Mouse (Mus musculus): ENCODE results near the gene Pik3c2b.
A peak's percentile ranks its signal among the peaks of the same experiment; 100 is the strongest.

The Pik3c2b gene

DNA sequence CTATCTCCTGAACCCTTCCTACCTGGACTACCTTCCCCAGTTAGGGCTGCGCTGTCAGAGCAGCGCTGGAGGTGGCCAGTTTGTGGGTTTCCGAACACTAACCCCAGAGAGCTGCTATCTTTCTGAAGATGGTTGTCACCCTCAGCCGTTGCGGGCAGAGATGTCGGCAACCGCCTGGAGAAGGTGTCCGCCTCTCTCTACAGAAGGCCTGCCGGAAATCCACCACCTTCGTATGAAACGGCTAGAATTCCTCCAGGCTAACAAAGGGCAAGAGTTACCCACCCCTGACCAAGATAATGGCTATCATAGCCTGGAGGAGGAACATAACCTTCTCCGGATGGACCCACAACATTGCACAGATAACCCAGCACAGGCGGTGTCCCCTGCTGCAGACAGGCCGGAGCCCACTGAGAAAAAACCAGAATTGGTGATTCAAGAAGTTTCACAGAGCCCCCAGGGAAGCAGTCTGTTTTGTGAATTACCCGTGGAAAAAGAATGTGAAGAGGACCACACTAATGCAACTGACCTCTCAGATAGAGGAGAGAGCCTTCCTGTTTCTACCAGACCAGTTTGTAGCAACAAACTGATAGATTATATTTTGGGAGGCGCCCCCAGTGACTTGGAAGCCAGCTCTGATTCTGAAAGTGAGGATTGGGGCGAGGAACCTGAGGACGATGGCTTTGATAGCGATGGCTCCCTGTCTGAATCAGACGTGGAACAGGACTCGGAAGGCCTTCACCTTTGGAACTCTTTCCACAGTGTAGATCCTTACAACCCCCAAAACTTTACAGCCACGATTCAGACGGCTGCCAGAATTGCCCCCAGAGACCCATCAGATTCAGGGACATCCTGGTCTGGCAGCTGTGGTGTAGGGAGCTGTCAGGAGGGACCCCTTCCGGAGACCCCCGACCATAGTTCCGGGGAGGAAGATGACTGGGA, 87.2 kb downstream of the Pik3c2b start:
- no peaks in the 10 kb centered on the region for H3K27me3 ChIP-seq (ENCODE audit: insufficient read depth, low read length)
- H3K4me3 ChIP-seq (replicated peaks; ENCODE audit: low read length), result peak overlapping the region; percentile 99
- no peaks in the 10 kb centered on the region for H3K9me3 ChIP-seq (ENCODE audit: low read length)
- H3K4me1 ChIP-seq (replicated peaks; ENCODE audit: low read depth, low read length), result peaks cover 73% of the 10 kb centered on the region
- TF ChIP-seq POU5F1 (IDR thresholded peaks at IDR 0.05; ENCODE audit: borderline replicate concordance, low read length) (no peak), CTCF (conservative IDR thresholded peaks at IDR 0.05; ENCODE audit: low read length) (no peak), NANOG (IDR thresholded peaks at IDR 0.05; ENCODE audit: borderline replicate concordance, low read length) (no peak)
- peaks cover 59% of the 10 kb centered on the region for H3K36me3 ChIP-seq (ENCODE audit: insufficient read depth, low read length)

DNA sequence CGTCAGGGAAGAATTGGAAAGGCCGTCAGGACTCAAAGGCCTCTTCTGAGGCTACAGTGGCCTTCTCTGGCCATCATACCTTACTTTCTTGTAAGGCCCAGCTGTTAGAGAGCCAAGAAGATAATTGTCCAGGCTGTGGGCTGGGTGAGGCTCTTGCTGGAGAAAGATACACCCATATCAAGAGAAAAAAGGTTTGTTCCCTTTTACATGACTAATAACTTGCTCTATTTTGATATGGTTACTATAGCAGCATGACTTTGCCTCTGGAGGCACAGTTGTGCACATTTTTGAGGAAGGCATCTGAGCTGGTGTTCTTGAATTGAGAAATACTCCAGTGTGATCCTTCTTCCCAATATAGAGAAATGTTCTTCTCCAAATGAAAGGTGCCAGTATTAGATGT, 88.0 kb downstream of the Pik3c2b start:
- Histone ChIP-seq H3K4me3 (replicated peaks; ENCODE audit: low read length) (peak overlapping the region; percentile 99), H3K4me1 (replicated peaks; ENCODE audit: low read depth, low read length) (peaks cover 71% of the 10 kb centered on the region), H3K27me3 (ENCODE audit: insufficient read depth, low read length) (no peaks in the 10 kb centered on the region), H3K36me3 (ENCODE audit: insufficient read depth, low read length) (peaks cover 67% of the 10 kb centered on the region), H3K9me3 (ENCODE audit: low read length) (no peaks in the 10 kb centered on the region)
- no peak for TF ChIP-seq CTCF (conservative IDR thresholded peaks at IDR 0.05; ENCODE audit: low read length)
- no peak for TF ChIP-seq POU5F1 (IDR thresholded peaks at IDR 0.05; ENCODE audit: borderline replicate concordance, low read length)
- TF ChIP-seq NANOG (IDR thresholded peaks at IDR 0.05; ENCODE audit: borderline replicate concordance, low read length), result no peak

DNA sequence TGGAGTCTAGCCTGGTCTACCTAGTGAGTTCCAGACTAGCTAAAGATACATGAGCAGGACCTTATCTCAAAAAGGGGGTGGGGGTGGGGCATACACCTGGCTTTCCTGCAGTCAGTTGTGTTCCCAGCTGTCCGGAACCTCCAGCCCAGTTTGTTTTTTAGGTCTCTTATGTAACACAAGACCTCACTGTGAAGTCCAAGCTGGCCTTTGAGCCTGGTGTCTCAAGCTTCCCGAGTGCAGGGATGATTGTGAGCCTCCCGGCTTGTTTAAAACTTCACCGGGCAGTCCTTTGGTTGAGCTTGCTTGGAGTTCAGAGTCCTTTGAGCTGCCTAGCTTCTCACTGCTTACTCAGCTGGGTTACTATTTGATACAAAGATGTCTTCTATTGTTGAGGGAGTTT, 88.6 kb downstream of the Pik3c2b start:
- H3K27me3 ChIP-seq (ENCODE audit: insufficient read depth, low read length), result no peaks in the 10 kb centered on the region
- H3K4me1 ChIP-seq (replicated peaks; ENCODE audit: low read depth, low read length), result peaks cover 69% of the 10 kb centered on the region
- no peaks in the 10 kb centered on the region for H3K9me3 ChIP-seq (ENCODE audit: low read length)
- H3K36me3 ChIP-seq (ENCODE audit: insufficient read depth, low read length), result peaks cover 73% of the 10 kb centered on the region
- TF ChIP-seq CTCF (conservative IDR thresholded peaks at IDR 0.05; ENCODE audit: low read length), result no peak
- no peak for TF ChIP-seq POU5F1 (IDR thresholded peaks at IDR 0.05; ENCODE audit: borderline replicate concordance, low read length)
- no peak for TF ChIP-seq NANOG (IDR thresholded peaks at IDR 0.05; ENCODE audit: borderline replicate concordance, low read length)
- H3K4me3 ChIP-seq (replicated peaks; ENCODE audit: low read length), result peak overlapping the region; percentile 99

DNA sequence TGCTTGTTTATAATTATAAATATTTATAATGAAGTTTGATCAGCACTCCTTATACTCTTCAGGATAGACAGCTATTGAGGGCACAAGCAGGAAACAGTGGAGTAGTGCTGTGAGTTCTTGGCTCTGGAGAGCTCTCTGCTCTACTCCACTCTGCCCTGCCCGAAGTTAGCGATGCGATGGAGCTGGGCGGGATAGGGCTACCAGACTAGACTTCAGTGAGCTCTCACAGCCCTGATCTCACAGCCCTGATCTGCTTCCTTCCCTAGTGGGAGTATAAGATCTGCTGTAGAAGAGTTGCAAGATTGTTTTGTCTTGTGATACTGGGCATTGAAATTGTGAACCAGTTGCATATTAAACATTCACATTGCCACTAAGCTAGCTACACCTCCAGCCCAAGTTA, 89.4 kb downstream of the Pik3c2b start:
- H3K4me3 ChIP-seq (replicated peaks; ENCODE audit: low read length), result peak overlapping the region; percentile 99
- H3K27me3 ChIP-seq (ENCODE audit: insufficient read depth, low read length), result no peaks in the 10 kb centered on the region
- no peaks in the 10 kb centered on the region for H3K9me3 ChIP-seq (ENCODE audit: low read length)
- H3K4me1 ChIP-seq (replicated peaks; ENCODE audit: low read depth, low read length), result peaks cover 66% of the 10 kb centered on the region
- TF ChIP-seq POU5F1 (IDR thresholded peaks at IDR 0.05; ENCODE audit: borderline replicate concordance, low read length) (no peak), NANOG (IDR thresholded peaks at IDR 0.05; ENCODE audit: borderline replicate concordance, low read length) (no peak)
- peaks cover 81% of the 10 kb centered on the region for H3K36me3 ChIP-seq (ENCODE audit: insufficient read depth, low read length)

DNA sequence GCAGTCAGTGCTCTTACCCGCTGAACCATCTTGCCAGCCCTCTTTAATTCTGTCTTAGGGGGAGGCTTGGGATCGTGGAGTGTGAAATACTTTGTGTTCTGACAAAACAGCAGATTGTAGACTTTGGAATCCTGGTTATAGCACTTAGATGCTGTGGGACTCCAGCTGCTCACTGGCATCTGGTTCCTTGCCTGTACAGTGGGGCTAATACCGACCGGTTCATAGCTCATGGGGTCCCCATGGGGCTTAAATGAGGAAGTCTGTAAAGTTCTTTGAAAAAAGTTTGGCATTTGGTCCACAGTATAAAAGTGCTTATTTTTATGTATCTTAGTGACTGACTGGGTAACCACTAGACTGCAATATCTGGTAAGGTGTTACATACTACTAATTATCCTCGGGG, 90.3 kb downstream of the Pik3c2b start:
- H3K4me1 ChIP-seq (replicated peaks; ENCODE audit: low read depth, low read length), result peaks cover 58% of the 10 kb centered on the region
- no peaks in the 10 kb centered on the region for H3K27me3 ChIP-seq (ENCODE audit: insufficient read depth, low read length)
- H3K4me3 ChIP-seq (replicated peaks; ENCODE audit: low read length), result peak overlapping the region; percentile 55
- peaks cover 91% of the 10 kb centered on the region for H3K36me3 ChIP-seq (ENCODE audit: insufficient read depth, low read length)
- TF ChIP-seq NANOG (IDR thresholded peaks at IDR 0.05; ENCODE audit: borderline replicate concordance, low read length), result no peak
- TF ChIP-seq CTCF (conservative IDR thresholded peaks at IDR 0.05; ENCODE audit: low read length), result no peak
- TF ChIP-seq POU5F1 (IDR thresholded peaks at IDR 0.05; ENCODE audit: borderline replicate concordance, low read length), result no peak
- no peaks in the 10 kb centered on the region for H3K9me3 ChIP-seq (ENCODE audit: low read length)

DNA sequence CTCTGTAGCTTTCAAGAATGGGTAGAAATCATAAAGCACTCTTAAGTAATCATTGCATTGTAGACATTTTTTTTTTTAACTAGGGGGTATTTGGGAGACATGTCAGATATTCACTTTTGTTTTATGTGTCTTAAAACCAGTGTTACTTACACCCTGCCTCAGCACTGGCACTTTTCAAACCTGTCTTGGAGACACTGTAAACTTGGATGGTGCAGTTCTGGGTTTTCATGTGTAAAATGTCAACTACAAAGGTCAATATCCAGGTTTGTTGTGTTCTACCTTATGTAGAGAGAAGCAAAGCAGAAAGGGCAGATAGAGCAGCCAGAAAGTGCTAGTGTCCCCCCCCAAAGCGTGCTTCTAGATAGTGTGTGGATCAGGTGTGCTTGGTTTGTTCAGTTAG, 92.9 kb downstream of the Pik3c2b start:
- no peak overlapping the region for H3K4me3 ChIP-seq (replicated peaks; ENCODE audit: low read length)
- TF ChIP-seq CTCF (conservative IDR thresholded peaks at IDR 0.05; ENCODE audit: low read length) (no peak), NANOG (IDR thresholded peaks at IDR 0.05; ENCODE audit: borderline replicate concordance, low read length) (no peak), POU5F1 (IDR thresholded peaks at IDR 0.05; ENCODE audit: borderline replicate concordance, low read length) (no peak)
- peaks cover 85% of the 10 kb centered on the region for H3K36me3 ChIP-seq (ENCODE audit: insufficient read depth, low read length)
- H3K27me3 ChIP-seq (ENCODE audit: insufficient read depth, low read length), result no peaks in the 10 kb centered on the region
- H3K4me1 ChIP-seq (replicated peaks; ENCODE audit: low read depth, low read length), result peaks cover 62% of the 10 kb centered on the region
- H3K9me3 ChIP-seq (ENCODE audit: low read length), result no peaks in the 10 kb centered on the region

DNA sequence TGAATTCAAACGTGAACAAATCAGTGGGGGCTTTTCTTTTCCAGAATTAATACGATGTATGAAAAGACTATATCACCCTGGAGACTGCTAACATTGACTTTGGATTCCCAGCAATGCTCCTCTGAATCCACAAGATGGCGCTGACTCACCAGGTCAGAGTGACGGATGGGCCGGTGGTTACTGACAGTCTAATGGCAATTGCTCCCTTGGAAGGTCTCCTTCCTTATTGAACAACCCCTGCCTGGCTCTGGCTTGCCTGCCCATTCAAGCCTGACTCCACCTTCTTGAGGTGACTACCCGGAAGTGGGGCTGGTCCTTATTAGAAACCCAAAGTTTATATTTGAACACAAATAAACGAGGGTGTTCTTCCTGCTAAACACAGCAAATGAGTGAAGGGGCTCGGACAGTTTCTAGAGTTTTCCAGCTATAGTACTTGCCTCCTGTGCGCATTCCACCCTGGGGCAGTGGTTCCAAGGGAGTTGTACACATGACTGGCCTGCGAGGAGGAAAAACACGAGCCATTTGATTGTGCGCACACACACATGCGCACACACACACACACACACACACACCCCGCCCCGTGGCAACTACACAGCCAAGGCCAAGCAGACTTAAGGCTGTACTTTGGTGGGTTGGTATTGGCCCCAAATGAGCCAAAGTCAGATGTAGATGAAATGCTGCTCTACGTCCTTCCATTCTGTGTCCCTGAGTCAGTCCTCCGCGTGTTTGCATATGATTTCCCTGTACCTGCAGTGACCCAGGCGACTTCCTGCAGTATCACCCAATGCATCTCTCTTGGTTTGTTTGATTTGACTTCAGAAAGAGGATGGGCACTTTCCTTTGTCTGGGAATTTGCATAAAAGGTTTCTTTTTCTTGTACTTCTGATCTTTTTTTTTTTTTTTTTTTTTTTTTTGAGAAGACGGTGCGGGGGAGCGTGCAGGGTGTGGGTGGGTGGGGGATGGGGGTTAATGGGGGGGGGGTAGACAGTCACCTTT, 100.8 kb downstream of the Pik3c2b start:
- peak overlapping the region; percentile 58 for H3K4me3 ChIP-seq (replicated peaks; ENCODE audit: low read length)
- H3K4me1 ChIP-seq (replicated peaks; ENCODE audit: low read depth, low read length), result peaks cover 29% of the 10 kb centered on the region
- H3K36me3 ChIP-seq (ENCODE audit: insufficient read depth, low read length), result peaks cover 6% of the 10 kb centered on the region
- H3K27me3 ChIP-seq (ENCODE audit: insufficient read depth, low read length), result no peaks in the 10 kb centered on the region
- H3K9me3 ChIP-seq (ENCODE audit: low read length), result no peaks in the 10 kb centered on the region
- TF ChIP-seq CTCF (conservative IDR thresholded peaks at IDR 0.05; ENCODE audit: low read length), result peak; percentile 90
- TF ChIP-seq POU5F1 (IDR thresholded peaks at IDR 0.05; ENCODE audit: borderline replicate concordance, low read length), result no peak
- TF ChIP-seq NANOG (IDR thresholded peaks at IDR 0.05; ENCODE audit: borderline replicate concordance, low read length), result no peak

DNA sequence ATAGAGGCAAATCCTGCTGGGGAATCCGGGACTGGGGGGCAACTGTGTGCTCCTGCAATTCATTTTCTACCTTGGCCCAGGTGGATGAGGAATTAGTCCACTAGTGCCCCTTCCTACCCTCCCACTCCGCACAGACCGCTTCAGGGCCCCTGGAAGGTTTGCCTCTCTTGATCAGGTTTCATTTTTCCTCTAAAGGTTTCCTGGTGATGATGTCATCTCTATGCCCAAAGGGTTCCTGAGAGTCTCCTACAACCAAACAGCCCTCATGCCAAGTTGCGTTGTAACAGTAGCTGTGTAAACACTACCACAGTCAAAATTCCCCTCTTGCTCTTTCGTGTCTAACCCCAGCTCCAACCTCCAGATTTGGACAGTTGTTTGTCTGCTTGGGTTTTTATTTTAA, 101.9 kb downstream of the Pik3c2b start:
- Histone ChIP-seq H3K36me3 (ENCODE audit: insufficient read depth, low read length) (no peaks in the 10 kb centered on the region; the same call in 1 of the 2 replicates), H3K4me3 (replicated peaks; ENCODE audit: low read length) (no peak overlapping the region), H3K9me3 (ENCODE audit: low read length) (no peaks in the 10 kb centered on the region), H3K4me1 (replicated peaks; ENCODE audit: low read depth, low read length) (peaks cover 21% of the 10 kb centered on the region), H3K27me3 (ENCODE audit: insufficient read depth, low read length) (no peaks in the 10 kb centered on the region)
- TF ChIP-seq POU5F1 (IDR thresholded peaks at IDR 0.05; ENCODE audit: borderline replicate concordance, low read length) (no peak), CTCF (conservative IDR thresholded peaks at IDR 0.05; ENCODE audit: low read length) (no peak), NANOG (IDR thresholded peaks at IDR 0.05; ENCODE audit: borderline replicate concordance, low read length) (no peak)
